Mouse (Mus musculus) megakaryocyte, embryonic 14.5 days (primary cell): ENCODE data around the gene Gm20388.

Source experiments
- FLI1 ChIP-seq: IDR thresholded peaks from 2 replicates; pipeline ENCODE4 v1.6.1; 2012; ENCODE audit warnings: low read length, inconsistent platforms, mixed read lengths
- GATA1 ChIP-seq: IDR thresholded peaks from 3 replicates; pipeline ENCODE4 v1.6.1; 2012; ENCODE audit warnings: mixed read lengths, low read length, inconsistent platforms, borderline replicate concordance

DNA sequence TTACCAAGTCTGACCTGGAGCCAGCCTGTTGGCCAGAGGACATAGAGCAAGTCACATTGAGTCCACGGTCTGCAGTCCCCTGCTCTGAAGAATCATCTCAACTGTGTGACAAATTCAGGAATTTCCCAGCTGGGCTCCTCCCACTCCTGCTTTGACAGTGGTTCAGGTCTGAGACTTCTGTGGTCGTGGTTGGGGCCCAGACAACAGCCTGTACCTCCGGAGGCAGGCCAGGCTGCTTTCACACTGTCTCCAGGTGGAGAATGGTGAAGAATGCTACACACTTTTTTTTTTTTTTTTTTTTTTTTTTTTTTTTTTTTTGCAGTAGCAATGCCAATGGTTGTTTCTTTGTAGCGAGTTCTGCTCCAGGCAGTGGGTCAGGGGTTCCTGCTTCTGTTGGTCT, 4175.0 kb downstream of the Gm20388 start:
- no peak for TF ChIP-seq GATA1
- TF ChIP-seq FLI1 = no peak
